Mouse (Mus musculus) myocyte (in vitro differentiated cells): ENCODE results near the gene Zbtb20. TPM values are rescaled to one million over a fixed set of nuclear protein-coding genes. Genes with fewer than 3 reads are reported as not detected.

ENCODE experiments used
- H3K27me3 ChIP-seq: one replicate; pipeline ENCODE4 v1.6.1; 2011; ENCODE audit not compliant: control insufficient read depth, insufficient read depth, insufficient read length
- H3K36me3 ChIP-seq: one replicate; pipeline ENCODE4 v1.6.1; 2011; ENCODE audit not compliant: control insufficient read depth, insufficient read depth
- H3K4me2 ChIP-seq: one replicate; pipeline ENCODE4 v1.6.1; 2011; ENCODE audit warnings: low read depth, control low read depth
- H3K4me3 ChIP-seq: one replicate; pipeline ENCODE4 v1.5.1; 2011; ENCODE audit warnings: mild to moderate bottlenecking, control low read depth, moderate library complexity
- H3K79me2 ChIP-seq: one replicate; pipeline ENCODE4 v1.6.1; 2011; ENCODE audit not compliant: control insufficient read depth, insufficient read depth
- H3ac ChIP-seq: one replicate; pipeline ENCODE4 v1.6.1; 2011; ENCODE audit not compliant: control insufficient read depth, insufficient read length
- CEBPB ChIP-seq: IDR thresholded peaks from 2 replicates; pipeline ENCODE4 v1.6.1; 2011; ENCODE audit warnings: mild to moderate bottlenecking, moderate library complexity; ENCODE audit not compliant: poor library complexity, insufficient read depth, severe bottlenecking
- E2F4 ChIP-seq: IDR thresholded peaks from one replicate; pipeline ENCODE4 v1.6.1; 2011; ENCODE audit warnings: mild to moderate bottlenecking, control low read depth, moderate library complexity; ENCODE audit not compliant: insufficient read depth
- MAX ChIP-seq: IDR thresholded peaks from one replicate; pipeline ENCODE4 v1.6.1; 2011; ENCODE audit warnings: low read depth, mild to moderate bottlenecking, control low read depth
- MYOD1 ChIP-seq, 3 experiments: IDR thresholded peaks; one replicate each; pipeline ENCODE4 v1.6.1; 2011; ENCODE audit warnings: control low read depth in 2 of 3, low read depth in 2 of 3, mild to moderate bottlenecking in 2 of 3, moderate library complexity in 1 of 3; ENCODE audit not compliant: insufficient read length in 2 of 3, control insufficient read depth in 1 of 3
- MYOG ChIP-seq, 3 experiments: IDR thresholded peaks; one replicate each; pipeline ENCODE4 v1.6.1; 2011; ENCODE audit warnings: control low read depth in 2 of 3, low read depth in 2 of 3, mild to moderate bottlenecking in 2 of 3; ENCODE audit not compliant: insufficient read length in 2 of 3, control insufficient read depth in 1 of 3, insufficient read depth in 1 of 3
- POLR2A ChIP-seq: IDR thresholded peaks from one replicate; pipeline ENCODE4 v1.6.1; 2011; ENCODE audit warnings: low read depth, mild to moderate bottlenecking, control low read depth, moderate library complexity; ENCODE audit not compliant: insufficient read length
- POLR2AphosphoS2 ChIP-seq: IDR thresholded peaks from one replicate; pipeline ENCODE4 v1.6.1; 2011; ENCODE audit warnings: low read depth, control low read depth; ENCODE audit not compliant: insufficient read length
- REST ChIP-seq: IDR thresholded peaks from one replicate; pipeline ENCODE4 v1.6.1; 2011; ENCODE audit warnings: mild to moderate bottlenecking, control low read depth, moderate library complexity; ENCODE audit not compliant: insufficient read depth, insufficient read length
- SRF ChIP-seq: IDR thresholded peaks from one replicate; pipeline ENCODE4 v1.6.1; 2011; ENCODE audit warnings: low read depth; ENCODE audit not compliant: control insufficient read depth, insufficient read length
- TCF12 ChIP-seq: IDR thresholded peaks from one replicate; pipeline ENCODE4 v1.6.1; 2011; ENCODE audit warnings: mild to moderate bottlenecking, control low read depth; ENCODE audit not compliant: poor library complexity, insufficient read depth, severe bottlenecking
- TCF3 ChIP-seq: IDR thresholded peaks from one replicate; pipeline ENCODE4 v1.6.1; 2011; ENCODE audit warnings: low read depth, control low read depth; ENCODE audit not compliant: insufficient read length
- USF1 ChIP-seq: IDR thresholded peaks from one replicate; pipeline ENCODE4 v1.6.1; 2011; ENCODE audit warnings: low read depth, mild to moderate bottlenecking, control low read depth, moderate library complexity
- polyA plus RNA-seq: library from polyadenylated mRNA; unstranded; fragments of >200 nt; fragmentation: generic; extraction: Trizol; gene quantifications from one replicate; pipeline ENCODE4 v1.2.1, GENCODE M21; 2012; ENCODE audit warnings: missing spikeins

Gene Zbtb20
- polyA plus RNA-seq, 1 experiment: 5.0 TPM

DNA sequence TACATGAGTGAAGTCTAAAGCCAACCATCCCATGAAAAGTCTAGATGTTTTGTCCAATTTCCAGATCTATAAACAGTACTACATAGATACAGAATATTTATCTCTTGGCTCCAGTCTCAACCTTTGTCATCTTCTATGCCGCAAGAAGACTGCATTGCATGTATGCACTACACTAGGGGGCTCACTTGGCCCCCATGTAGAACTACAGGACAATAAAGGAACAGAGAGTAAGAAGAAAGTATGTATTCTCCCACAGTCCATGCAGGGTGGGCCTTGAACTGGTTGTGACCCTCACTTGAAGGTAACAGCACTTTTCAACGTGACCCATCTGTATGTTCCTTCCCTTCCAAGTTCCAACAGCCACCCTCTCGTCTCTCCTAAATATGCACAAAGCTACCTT, 778.6 kb downstream of the Zbtb20 start:
- no peak overlapping the region for H3K4me3 ChIP-seq
- no peak overlapping the region for H3K4me2 ChIP-seq
- no peaks in the 10 kb centered on the region for H3K27me3 ChIP-seq
- H3K79me2 ChIP-seq: no peaks in the 10 kb centered on the region
- no peak overlapping the region for H3ac ChIP-seq
- no peaks in the 10 kb centered on the region for H3K36me3 ChIP-seq
- TF ChIP-seq TCF3: no peak
- no peak for TF ChIP-seq MYOG (IDR thresholded peaks at IDR 0.05; ENCODE audit: control insufficient read depth in 1 of 3, insufficient read depth in 1 of 3, insufficient read length in 2 of 3, low read depth in 2 of 3)
- TF ChIP-seq POLR2A: no peak
- no peak for TF ChIP-seq REST
- no peak for TF ChIP-seq MAX
- TF ChIP-seq TCF12: no peak
- TF ChIP-seq CEBPB: no peak
- TF ChIP-seq USF1: no peak

DNA sequence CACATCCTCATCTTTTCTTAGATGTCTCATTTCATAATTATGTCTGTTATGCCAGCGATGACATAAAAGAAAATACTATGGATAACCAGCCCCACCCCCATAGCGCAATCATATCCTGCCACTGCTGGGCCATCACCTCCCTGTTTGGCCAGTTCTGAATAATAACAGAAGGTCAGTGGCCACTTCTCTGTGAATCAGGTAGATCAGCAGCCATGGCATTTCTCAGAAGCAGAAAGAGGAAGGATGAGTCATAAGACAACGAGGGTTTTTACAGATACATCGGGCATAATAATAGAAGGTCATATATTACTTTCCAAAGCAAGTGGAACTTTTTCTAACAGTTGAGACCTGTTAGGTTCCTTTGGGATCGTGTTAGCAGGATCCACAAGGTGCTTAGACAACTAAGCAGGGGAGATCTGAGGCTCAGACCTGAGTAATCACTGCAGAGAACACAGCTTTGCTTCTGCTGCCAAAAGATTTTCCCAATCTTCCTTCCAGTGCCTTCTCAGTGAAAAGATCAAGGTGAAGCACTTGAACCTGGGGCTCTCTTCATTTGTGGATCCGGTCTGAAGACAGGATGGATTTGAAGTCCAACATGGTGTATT, 779.6 kb downstream of the Zbtb20 start:
- Histone ChIP-seq H3ac (no peak overlapping the region), H3K27me3 (no peaks in the 10 kb centered on the region), H3K4me3 (no peak overlapping the region), H3K4me2 (no peak overlapping the region), H3K79me2 (no peaks in the 10 kb centered on the region), H3K36me3 (no peaks in the 10 kb centered on the region)
- TF ChIP-seq MYOD1 (IDR thresholded peaks at IDR 0.05; ENCODE audit: control insufficient read depth in 1 of 3, insufficient read length in 2 of 3, low read depth in 2 of 3): no peak
- TF ChIP-seq TCF12: no peak
- no peak for TF ChIP-seq USF1
- no peak for TF ChIP-seq TCF3
- no peak for TF ChIP-seq SRF
- TF ChIP-seq POLR2A: no peak
- no peak for TF ChIP-seq MYOG (IDR thresholded peaks at IDR 0.05; ENCODE audit: control insufficient read depth in 1 of 3, insufficient read depth in 1 of 3, insufficient read length in 2 of 3, low read depth in 2 of 3)
- no peak for TF ChIP-seq MAX
- no peak for TF ChIP-seq E2F4
- TF ChIP-seq REST: no peak
- TF ChIP-seq CEBPB: no peak
- TF ChIP-seq POLR2AphosphoS2: no peak

DNA sequence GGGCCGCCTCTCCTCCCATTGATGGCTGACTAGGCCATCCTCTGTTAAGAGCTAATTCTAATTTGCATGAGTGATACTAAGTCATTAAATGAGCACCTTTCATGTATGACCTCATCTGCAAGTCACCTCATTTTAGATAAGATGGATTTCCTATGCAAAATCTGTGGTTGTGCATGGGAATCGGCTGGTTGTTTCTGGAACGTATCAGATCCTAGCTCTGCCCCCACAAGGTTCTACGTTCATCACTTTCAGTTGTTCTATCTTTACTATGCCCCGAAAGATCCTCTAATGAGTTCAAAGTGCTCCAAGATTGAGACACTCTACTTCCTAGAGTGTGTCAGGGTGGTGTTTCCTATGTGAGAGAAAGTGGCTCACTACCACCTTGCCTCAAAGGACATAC, 785.9 kb downstream of the Zbtb20 start:
- Histone ChIP-seq H3K79me2 (no peaks in the 10 kb centered on the region), H3ac (no peak overlapping the region), H3K27me3 (no peaks in the 10 kb centered on the region), H3K4me2 (no peak overlapping the region), H3K36me3 (no peaks in the 10 kb centered on the region), H3K4me3 (no peak overlapping the region)
- TF ChIP-seq E2F4: no peak
- no peak for TF ChIP-seq POLR2AphosphoS2
- TF ChIP-seq USF1: no peak
- TF ChIP-seq SRF: no peak
- TF ChIP-seq CEBPB: no peak
- no peak for TF ChIP-seq TCF12
- no peak for TF ChIP-seq MAX
- no peak for TF ChIP-seq REST
- no peak for TF ChIP-seq POLR2A
- TF ChIP-seq MYOG (IDR thresholded peaks at IDR 0.05; ENCODE audit: control insufficient read depth in 1 of 3, insufficient read depth in 1 of 3, insufficient read length in 2 of 3, low read depth in 2 of 3): no peak

DNA sequence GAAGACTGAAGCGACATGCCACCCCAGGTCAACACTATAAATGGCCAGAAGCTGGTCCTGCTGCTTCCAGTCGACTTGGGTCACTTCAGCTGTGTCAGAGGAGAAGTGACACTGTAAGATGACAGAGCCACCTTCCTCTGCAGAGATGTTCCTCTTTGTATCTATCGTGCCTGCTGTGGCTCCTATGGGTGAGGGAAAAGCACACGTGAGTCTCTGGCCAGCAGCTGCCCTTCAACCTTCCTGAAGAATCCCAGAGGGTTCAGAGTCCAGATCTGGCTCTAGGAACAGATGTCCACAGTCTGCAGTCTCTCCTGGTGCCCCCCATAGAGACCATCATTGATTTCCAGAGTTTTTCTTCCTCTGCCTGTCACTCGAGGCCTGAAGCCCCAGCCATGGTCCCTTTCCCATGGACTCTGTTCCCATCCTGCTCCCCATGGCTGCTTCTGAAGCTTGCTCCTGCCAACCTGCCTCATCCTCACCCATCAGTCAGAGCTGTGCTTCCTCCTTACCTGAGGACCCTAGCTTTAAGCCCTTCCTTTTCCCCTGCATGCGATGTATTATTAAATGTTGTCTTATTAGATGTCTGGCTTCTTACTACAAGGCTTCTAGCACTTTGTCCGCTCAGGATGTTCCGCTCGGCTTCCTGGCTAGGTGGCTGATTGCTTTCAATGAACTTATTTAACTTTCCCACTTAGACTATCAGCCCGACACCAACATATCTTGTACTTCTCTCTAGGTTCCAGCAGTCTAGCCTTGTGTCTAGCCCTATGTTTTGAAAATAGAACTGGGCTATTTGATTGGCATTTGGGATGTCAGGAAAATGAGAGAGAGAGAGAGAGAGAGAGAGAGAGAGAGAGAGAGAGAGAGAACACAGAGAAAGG, 786.7 kb downstream of the Zbtb20 start:
- no peak overlapping the region for H3ac ChIP-seq
- no peaks in the 10 kb centered on the region for H3K27me3 ChIP-seq
- TF ChIP-seq E2F4 (no peak), TCF12 (no peak)
- H3K36me3 ChIP-seq: no peaks in the 10 kb centered on the region
- H3K4me2 ChIP-seq: no peak overlapping the region
- no peaks in the 10 kb centered on the region for H3K79me2 ChIP-seq
- H3K4me3 ChIP-seq: no peak overlapping the region

DNA sequence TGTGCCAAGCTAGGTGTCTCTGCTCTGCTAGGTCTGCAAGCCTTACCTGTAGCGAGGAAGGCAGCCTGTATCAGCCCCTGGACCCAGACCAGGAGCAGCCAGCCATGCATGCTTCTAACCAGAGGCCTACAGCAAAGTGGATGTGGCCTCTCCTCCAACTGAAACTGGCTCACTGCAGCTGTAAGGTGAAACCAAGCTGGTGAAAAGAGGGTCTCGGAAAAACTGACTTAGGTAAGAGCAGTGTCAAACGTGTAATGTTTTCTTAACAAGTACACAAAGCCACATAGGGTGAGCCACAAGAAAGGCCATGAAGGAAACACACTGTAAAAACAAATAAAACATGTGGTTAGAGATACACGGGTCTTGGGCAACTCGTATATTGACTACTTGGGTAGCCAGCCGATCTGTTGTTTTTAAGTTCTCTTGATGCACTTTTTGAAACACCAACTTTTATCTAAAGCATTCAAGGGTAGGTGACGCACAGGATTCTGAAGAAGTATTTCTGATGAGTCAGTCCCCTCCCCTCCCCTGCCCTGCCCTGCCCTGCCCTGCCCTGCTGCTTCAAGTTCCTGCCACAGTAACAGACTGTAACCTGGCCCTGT, 788.4 kb downstream of the Zbtb20 start, which contains the start of gene Tigit:
Gene Tigit (minus strand): TSS at position 169 of the 602 bp plus-strand sequence.
- Histone ChIP-seq H3K36me3 (no peaks in the 10 kb centered on the region), H3K4me2 (peak within 1 kb of the TSS; percentile 75), H3K27me3 (no peaks in the 10 kb centered on the region), H3ac (no peak within 1 kb of the TSS), H3K79me2 (no peaks in the 10 kb centered on the region), H3K4me3 (no peak within 1 kb of the TSS)
- TF ChIP-seq E2F4: no peak
- TF ChIP-seq POLR2A: no peak
- no peak for TF ChIP-seq TCF3
- TF ChIP-seq USF1: no peak
- TF ChIP-seq MYOD1 (IDR thresholded peaks at IDR 0.05; ENCODE audit: control insufficient read depth in 1 of 3, insufficient read length in 2 of 3, low read depth in 2 of 3): no peak
- no peak for TF ChIP-seq MYOG (IDR thresholded peaks at IDR 0.05; ENCODE audit: control insufficient read depth in 1 of 3, insufficient read depth in 1 of 3, insufficient read length in 2 of 3, low read depth in 2 of 3)
- no peak for TF ChIP-seq POLR2AphosphoS2
- TF ChIP-seq CEBPB: no peak
- no peak for TF ChIP-seq SRF
- TF ChIP-seq TCF12: no peak
- no peak for TF ChIP-seq MAX
- no peak for TF ChIP-seq REST
